Mouse (Mus musculus) neutrophil, adult 5-6 weeks (primary cell): ENCODE data around the gene Krt26. TPM values are rescaled to one million over a fixed set of nuclear protein-coding genes. Genes with fewer than 3 reads are reported as not detected.

Experiments
- ATAC-seq: fragments of 151-379, 151-347 bp; 2 replicates; pipeline ENCODE4 v1.8.0; 2017; ENCODE audit warnings: mild to moderate bottlenecking, moderate TSS enrichment; ENCODE audit not compliant: insufficient number of reproducible peaks, poor library complexity, low FRiP score, severe bottlenecking; ENCODE audit errors: extremely low read depth
- total RNA-seq: library from RNA; stranded (forward); fragments of 200-1000 nt; gene quantifications from 2 replicates; pipeline ENCODE4 v1.2.3, GENCODE M21; 2017

The Krt26 gene
- total RNA-seq, result not detected in 2 replicates

- no peak for ATAC-seq
Observed at GRCm38 (mm10) chr11:99337866-99338265, at the start of gene Krt26. TSS of gene Krt26 (minus strand) at chr11:99337966.

- ATAC-seq, result peak; percentile 76
Observed at GRCm38 (mm10) chr11:99385813-99386721, 48.3 kb upstream of the Krt26 start.

GRCm38 (mm10) chr11:99379568-99379967 lies 41.8 kb upstream of the Krt26 start:
- peak; percentile 55; the same call in 1 of the 2 replicates for ATAC-seq

- no peak for ATAC-seq
Observed at GRCm38 (mm10) chr11:99374803-99375202, 37.0 kb upstream of the Krt26 start, which contains the start of gene Krt28. TSS of gene Krt28 (minus strand) at chr11:99374903.

GRCm38 (mm10) chr11:99369853-99370451 lies 32.2 kb upstream of the Krt26 start:
- ATAC-seq, result peak; percentile 30; the same call in 1 of the 2 replicates

GRCm38 (mm10) chr11:99369229-99369628 lies 31.5 kb upstream of the Krt26 start:
- ATAC-seq, result no peak

- no peak for ATAC-seq
Observed at GRCm38 (mm10) chr11:99366791-99367190, 29.0 kb upstream of the Krt26 start.

GRCm38 (mm10) chr11:99364412-99364811 lies 26.6 kb upstream of the Krt26 start:
- no peak for ATAC-seq

- no peak for ATAC-seq
Observed at GRCm38 (mm10) chr11:99361423-99361822, 23.7 kb upstream of the Krt26 start.

- no peak for ATAC-seq
Observed at GRCm38 (mm10) chr11:99351004-99351403, 13.2 kb upstream of the Krt26 start, which contains the start of gene Krt27. TSS of gene Krt27 (minus strand) at chr11:99351104.

GRCm38 (mm10) chr11:99339299-99339847 lies 1.6 kb upstream of the Krt26 start:
- ATAC-seq, result no peak

- ATAC-seq, result no peak
Observed at GRCm38 (mm10) chr11:99333426-99333825, 4.3 kb downstream of the Krt26 start.

GRCm38 (mm10) chr11:99329655-99330054 lies 8.1 kb downstream of the Krt26 start:
- ATAC-seq, result no peak

GRCm38 (mm10) chr11:99322851-99323250 lies 14.9 kb downstream of the Krt26 start, which contains the start of gene Krt25:
TSS of gene Krt25 (minus strand) at chr11:99322951.
- ATAC-seq, result no peak

GRCm38 (mm10) chr11:99321094-99321493 lies 16.7 kb downstream of the Krt26 start:
- no peak for ATAC-seq

GRCm38 (mm10) chr11:99319127-99319526 lies 18.6 kb downstream of the Krt26 start:
- ATAC-seq, result no peak

GRCm38 (mm10) chr11:99316543-99316942 lies 21.2 kb downstream of the Krt26 start:
- ATAC-seq, result no peak

GRCm38 (mm10) chr11:99314594-99314993 lies 23.2 kb downstream of the Krt26 start:
- ATAC-seq, result no peak

GRCm38 (mm10) chr11:99310882-99311281 lies 26.9 kb downstream of the Krt26 start:
- no peak for ATAC-seq

GRCm38 (mm10) chr11:99307579-99307978 lies 30.2 kb downstream of the Krt26 start:
- ATAC-seq, result peak; percentile 71; the same call in 1 of the 2 replicates
